Mouse (Mus musculus): Measurements from ENCODE around the gene Insig1. TPM values are rescaled to one million over a fixed set of nuclear protein-coding genes. Genes with fewer than 3 reads are reported as not detected.

Insig1 gene
- total and polyA plus RNA-seq, 2 experiments from 2014 or later: 100.0 to 183 TPM

DNA sequence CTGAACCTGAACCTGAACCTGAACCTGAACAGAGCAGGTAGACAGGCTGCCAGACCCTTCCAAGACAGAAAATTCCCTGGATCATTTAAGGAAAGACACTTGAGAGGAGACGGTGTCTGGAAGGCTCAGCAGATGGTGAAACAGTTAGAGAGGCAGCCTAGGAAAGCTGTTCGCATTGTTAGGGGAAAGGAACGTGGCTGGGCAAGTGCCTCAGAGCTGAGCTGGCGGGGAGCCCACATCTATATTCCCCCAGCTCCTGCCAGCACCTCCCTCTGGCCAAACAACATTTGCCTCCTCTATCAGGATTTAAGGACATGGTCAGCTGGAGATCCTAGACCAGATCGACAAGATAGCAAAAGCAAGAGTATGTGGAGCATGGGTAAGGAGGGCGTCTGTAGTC lies 10.2 kb upstream of the Insig1 start:
- ATAC-seq (no peak), DNase-seq (ENCODE audit: low spot score) (no peak)
- no peak overlapping the region for H3K4me3 ChIP-seq (ENCODE audit: low read length)
- 59% methylated on average over 6 of the region's 6 CpGs for WGBS
- no peak overlapping the region for H3K4me2 ChIP-seq (ENCODE audit: low read depth, low read length)
- no peaks in the 10 kb centered on the region for H3K27me3 ChIP-seq (ENCODE audit: insufficient read depth, low read length)
- H3K27ac ChIP-seq: no peak overlapping the region
- no peaks in the 10 kb centered on the region for H3K36me3 ChIP-seq (ENCODE audit: insufficient read depth, low read length)
- no peak overlapping the region for H3K9ac ChIP-seq (replicated peaks; ENCODE audit: low read length)
- no peaks in the 10 kb centered on the region for H3K4me1 ChIP-seq (ENCODE audit: insufficient read depth, low read length)
- no peaks in the 10 kb centered on the region for H3K9me3 ChIP-seq (ENCODE audit: low read length)
- no peak for TF ChIP-seq CTCF (IDR thresholded peaks at IDR 0.05; ENCODE audit: low read depth)

- no peak for ATAC-seq
- no peaks in the 10 kb centered on the region for H3K27me3 ChIP-seq (ENCODE audit: insufficient read depth, low read length)
- H3K4me2 ChIP-seq (ENCODE audit: low read depth, low read length): no peak overlapping the region
- DNase-seq (ENCODE audit: low spot score): no peak
- TF ChIP-seq CTCF (IDR thresholded peaks at IDR 0.05; ENCODE audit: low read depth): no peak
- H3K4me3 ChIP-seq (ENCODE audit: low read length): no peak overlapping the region
- H3K27ac ChIP-seq: no peak overlapping the region
- no peaks in the 10 kb centered on the region for H3K4me1 ChIP-seq (ENCODE audit: insufficient read depth, low read length)
- no peaks in the 10 kb centered on the region for H3K9me3 ChIP-seq (ENCODE audit: low read length)
- H3K9ac ChIP-seq (replicated peaks; ENCODE audit: low read length): no peak overlapping the region
- H3K36me3 ChIP-seq (ENCODE audit: insufficient read depth, low read length): no peaks in the 10 kb centered on the region
- WGBS: 86% methylated on average over 3 of the region's 3 CpGs
These were observed 7.1 kb upstream of the Insig1 start for GRCm38 (mm10) chr5:28063989-28064624.

DNA sequence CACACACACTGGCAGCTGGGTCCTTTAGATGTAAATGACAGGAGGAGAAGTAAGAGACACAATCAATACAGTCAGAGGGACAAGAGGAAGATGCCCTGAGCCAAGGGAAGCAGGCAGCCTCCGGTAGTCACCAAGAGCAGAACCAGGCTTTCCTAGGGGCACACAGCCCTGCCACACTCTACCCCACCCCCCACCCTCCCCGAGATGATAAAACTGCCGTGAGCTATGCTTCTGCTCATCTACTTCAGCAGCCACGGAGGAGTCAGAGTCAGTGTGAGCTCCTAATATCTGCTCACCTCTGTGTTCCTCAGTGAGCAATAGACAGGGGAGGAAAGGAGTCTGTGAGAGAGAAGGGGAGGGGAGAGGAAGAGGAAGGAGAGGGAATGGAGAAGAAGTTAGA lies 5.9 kb upstream of the Insig1 start:
- 73% methylated on average over 4 of the region's 4 CpGs for WGBS
- TF ChIP-seq CTCF (IDR thresholded peaks at IDR 0.05; ENCODE audit: low read depth): no peak

DNA sequence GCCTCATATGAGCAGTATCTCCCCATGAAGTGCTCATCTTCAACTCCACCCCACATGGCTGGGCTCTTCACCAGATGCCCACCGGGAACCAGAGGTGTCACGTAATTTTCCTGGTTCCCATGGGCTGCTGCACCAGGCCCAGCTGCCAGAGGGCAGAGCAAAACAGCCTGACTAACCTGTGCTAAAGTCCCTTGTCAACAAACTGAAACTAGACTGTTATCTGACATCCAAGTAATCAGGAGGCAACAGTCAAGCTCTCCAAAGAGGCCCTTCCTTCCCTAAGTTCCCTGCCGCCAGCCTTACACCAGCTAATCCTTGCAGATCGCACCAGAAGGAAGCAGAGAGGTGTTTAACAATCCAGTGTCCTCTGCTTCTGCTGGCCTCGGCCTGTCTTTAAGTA lies 4.9 kb upstream of the Insig1 start:
- no peaks in the 10 kb centered on the region for H3K27me3 ChIP-seq (ENCODE audit: insufficient read depth, low read length)
- no peaks in the 10 kb centered on the region for H3K9me3 ChIP-seq (ENCODE audit: low read length)
- 78% methylated on average over 5 of the region's 5 CpGs for WGBS
- ATAC-seq: no peak
- no peak for TF ChIP-seq CTCF (IDR thresholded peaks at IDR 0.05; ENCODE audit: low read depth)
- no peak overlapping the region for H3K4me3 ChIP-seq (ENCODE audit: low read length)
- H3K4me2 ChIP-seq (ENCODE audit: low read depth, low read length): no peak overlapping the region
- no peak overlapping the region for H3K27ac ChIP-seq
- peaks cover 14% of the 10 kb centered on the region; the same call in 1 of the 2 replicates for H3K4me1 ChIP-seq (ENCODE audit: insufficient read depth, low read length)
- no peaks in the 10 kb centered on the region for H3K36me3 ChIP-seq (ENCODE audit: insufficient read depth, low read length)
- H3K9ac ChIP-seq (replicated peaks; ENCODE audit: low read length): no peak overlapping the region
- no peak for DNase-seq (ENCODE audit: low spot score)

More for the DNA sequence above, 5.9 kb upstream of the Insig1 start:
- Histone ChIP-seq H3K4me2 (ENCODE audit: low read depth, low read length) (no peak overlapping the region), H3K9ac (replicated peaks; ENCODE audit: low read length) (no peak overlapping the region), H3K36me3 (ENCODE audit: insufficient read depth, low read length) (no peaks in the 10 kb centered on the region), H3K27ac (no peak overlapping the region), H3K27me3 (ENCODE audit: insufficient read depth, low read length) (no peaks in the 10 kb centered on the region), H3K4me1 (ENCODE audit: insufficient read depth, low read length) (peaks cover 9% of the 10 kb centered on the region; the same call in 1 of the 2 replicates), H3K9me3 (ENCODE audit: low read length) (no peaks in the 10 kb centered on the region), H3K4me3 (ENCODE audit: low read length) (no peak overlapping the region)
- DNase-seq (ENCODE audit: low spot score): no peak
- ATAC-seq: no peak

DNA sequence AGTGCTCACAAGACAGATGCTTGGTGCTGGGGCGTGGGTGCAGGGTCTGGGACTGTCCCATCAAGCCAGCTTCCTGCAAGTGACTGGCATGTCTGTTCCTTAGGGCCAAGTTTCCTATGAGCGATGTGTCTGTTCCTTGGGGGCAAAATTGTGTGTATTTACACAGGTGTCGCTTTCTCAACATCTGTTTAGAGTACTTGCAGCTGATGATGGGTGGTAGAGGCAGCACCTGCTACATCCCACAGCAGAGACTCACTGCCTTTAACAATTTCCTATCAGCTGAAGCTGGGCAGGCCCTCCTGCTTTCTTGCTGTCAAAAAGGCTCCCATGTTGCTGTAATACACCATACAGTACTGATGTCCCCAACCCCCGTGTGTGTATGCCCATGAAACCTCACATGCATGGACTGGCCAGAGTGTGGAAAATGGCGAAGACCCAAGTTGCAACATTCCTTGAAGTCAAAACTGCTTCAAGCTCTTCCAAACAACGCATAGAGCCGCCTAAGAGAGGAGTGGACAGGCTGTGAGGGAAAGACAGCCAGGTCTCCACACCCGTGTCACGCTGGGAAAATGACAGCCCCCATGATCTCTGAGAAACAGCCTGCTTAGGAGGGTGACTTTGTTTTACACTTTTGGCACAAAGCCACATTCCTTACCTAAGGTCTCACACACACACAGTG lies 875 bp upstream of the Insig1 start:
- peaks cover 19% of the 10 kb centered on the region; the same call in 1 of the 2 replicates for H3K36me3 ChIP-seq (ENCODE audit: insufficient read depth, low read length)
- no peak for DNase-seq (ENCODE audit: low spot score)
- no peaks in the 10 kb centered on the region for H3K27me3 ChIP-seq (ENCODE audit: insufficient read depth, low read length)
- no peaks in the 10 kb centered on the region for H3K9me3 ChIP-seq (ENCODE audit: low read length)
- no peak for TF ChIP-seq CTCF (IDR thresholded peaks at IDR 0.05; ENCODE audit: low read depth)
- peak overlapping the region; percentile 96 for H3K27ac ChIP-seq
- WGBS: 16% methylated on average over 9 of the region's 9 CpGs
- peak overlapping the region; percentile 65 for H3K4me2 ChIP-seq (ENCODE audit: low read depth, low read length)
- no peak for ATAC-seq
- H3K4me3 ChIP-seq (ENCODE audit: low read length): peak overlapping the region; percentile 97
- peaks cover 25% of the 10 kb centered on the region for H3K4me1 ChIP-seq (ENCODE audit: insufficient read depth, low read length)
- H3K9ac ChIP-seq (replicated peaks; ENCODE audit: low read length): peak overlapping the region; percentile 51

- no peaks in the 10 kb centered on the region for H3K27me3 ChIP-seq (ENCODE audit: insufficient read depth, low read length)
These were observed 477 bp downstream of the Insig1 start for GRCm38 (mm10) chr5:28071456-28072223.

More at GRCm38 (mm10) chr5:28071456-28072223, 477 bp downstream of the Insig1 start:
- ATAC-seq: peak; percentile 85
- peak overlapping the region; percentile 97 for H3K4me2 ChIP-seq (ENCODE audit: low read depth, low read length)
- under 1% methylated on average over 45 of the region's 50 CpGs for WGBS
- peaks cover 25% of the 10 kb centered on the region for H3K4me1 ChIP-seq (ENCODE audit: insufficient read depth, low read length)
- H3K9ac ChIP-seq (replicated peaks; ENCODE audit: low read length): peak overlapping the region; percentile 89
- peak; percentile 96 for DNase-seq (ENCODE audit: low spot score)
- H3K36me3 ChIP-seq (ENCODE audit: insufficient read depth, low read length): peaks cover 33% of the 10 kb centered on the region; the same call in 1 of the 2 replicates
- 0 out of 2 replicates have a peak, but pooled peaks have one; percentile 9 for TF ChIP-seq CTCF (IDR thresholded peaks at IDR 0.05; ENCODE audit: low read depth)
- H3K4me3 ChIP-seq (ENCODE audit: low read length): peak overlapping the region; percentile 97
- H3K9me3 ChIP-seq (ENCODE audit: low read length): no peaks in the 10 kb centered on the region
- H3K27ac ChIP-seq: peak overlapping the region; percentile 96
